Mouse (Mus musculus): ENCODE results near the gene Pgap3. TPM values are rescaled to one million over a fixed set of nuclear protein-coding genes. Genes with fewer than 3 reads are reported as not detected.

The Pgap3 gene
- polyA plus RNA-seq, 1 experiment = 17.7 TPM

DNA sequence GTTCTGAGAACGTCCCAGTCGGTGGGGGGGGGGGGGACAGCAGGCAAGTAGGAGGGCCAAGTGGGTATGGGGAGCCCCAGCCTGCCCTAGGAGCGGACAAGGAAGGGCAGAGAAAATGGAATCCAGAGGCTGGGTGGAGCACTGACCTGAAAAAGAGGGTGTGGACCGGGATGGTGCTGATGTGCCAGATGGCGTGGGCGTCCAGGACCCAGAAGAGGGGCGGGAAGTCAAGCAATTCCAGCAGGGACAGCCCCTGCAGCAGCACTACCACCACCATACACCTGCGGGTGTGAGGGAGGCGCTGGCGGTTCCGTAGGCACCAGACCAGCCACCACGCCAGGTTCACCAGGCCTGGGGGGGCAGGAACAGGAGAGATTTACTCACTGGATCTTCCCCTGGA is 10.1 kb downstream of the Pgap3 start:
- Histone ChIP-seq H3K27me3 (ENCODE audit: control insufficient read depth, insufficient read depth, low read length) (no peaks in the 10 kb centered on the region), H3K27ac (ENCODE audit: insufficient read depth, low read length) (no peak overlapping the region), H3K4me3 (ENCODE audit: extremely low read depth, insufficient read depth, insufficient read length) (no peak overlapping the region), H3K36me3 (ENCODE audit: control insufficient read depth, insufficient read depth, low read length) (no peaks in the 10 kb centered on the region), H3K4me1 (ENCODE audit: control insufficient read depth, insufficient read depth, insufficient read length) (no peaks in the 10 kb centered on the region)
- no peak for DNase-seq (ENCODE audit: low read depth in 1 of 2, low spot score in 2 of 2)
- no peak for TF ChIP-seq POLR2A (IDR thresholded peaks at IDR 0.05; ENCODE audit: low read depth, low read length)
- no peak for TF ChIP-seq CTCF (IDR thresholded peaks at IDR 0.05; ENCODE audit: extremely low read depth, insufficient read depth, insufficient read length, insufficient replicate concordance)
- 94% methylated on average over 12 of the region's 12 CpGs for WGBS

DNA sequence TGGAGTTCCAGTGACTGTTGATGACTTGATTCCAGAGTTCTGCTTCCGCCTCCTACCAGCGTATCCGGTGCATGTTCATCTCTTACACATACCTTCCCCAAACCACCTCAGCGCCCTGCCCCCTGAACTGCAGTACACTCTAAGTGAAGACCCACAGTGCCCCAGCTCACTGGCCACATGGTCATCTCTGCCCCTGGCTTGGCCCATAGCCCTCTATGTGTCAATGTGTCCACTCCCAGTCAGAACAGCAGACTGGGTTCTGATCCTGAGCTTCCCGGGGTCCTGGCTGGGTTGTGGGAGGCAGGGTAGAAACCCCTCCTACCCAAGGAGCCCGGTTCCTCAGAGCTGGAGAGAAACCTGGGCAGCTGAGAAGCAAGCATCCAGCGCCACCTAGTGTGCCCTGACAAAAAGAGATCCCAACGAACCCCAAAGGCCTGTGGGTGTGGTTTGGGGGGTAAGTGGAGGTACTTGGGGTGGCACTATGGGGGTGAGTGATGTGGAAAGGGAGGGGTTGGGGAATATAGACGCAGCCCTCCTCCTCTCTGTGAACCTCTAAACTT is 11.0 kb downstream of the Pgap3 start:
- Histone ChIP-seq H3K27ac (ENCODE audit: insufficient read depth, low read length) (no peak overlapping the region), H3K36me3 (ENCODE audit: control insufficient read depth, insufficient read depth, low read length) (no peaks in the 10 kb centered on the region), H3K4me1 (ENCODE audit: control insufficient read depth, insufficient read depth, insufficient read length) (no peaks in the 10 kb centered on the region), H3K27me3 (ENCODE audit: control insufficient read depth, insufficient read depth, low read length) (no peaks in the 10 kb centered on the region), H3K4me3 (ENCODE audit: extremely low read depth, insufficient read depth, insufficient read length) (no peak overlapping the region)
- TF ChIP-seq POLR2A (IDR thresholded peaks at IDR 0.05; ENCODE audit: low read depth, low read length) (no peak), CTCF (IDR thresholded peaks at IDR 0.05; ENCODE audit: extremely low read depth, insufficient read depth, insufficient read length, insufficient replicate concordance) (peak; percentile 47; the same call in 1 of the 2 replicates)
- WGBS = 18% methylated on average over 9 of the region's 9 CpGs
- DNase-seq (ENCODE audit: low read depth in 1 of 2, low spot score in 2 of 2) = peak in 1 of 2 experiments; percentile 40

DNA sequence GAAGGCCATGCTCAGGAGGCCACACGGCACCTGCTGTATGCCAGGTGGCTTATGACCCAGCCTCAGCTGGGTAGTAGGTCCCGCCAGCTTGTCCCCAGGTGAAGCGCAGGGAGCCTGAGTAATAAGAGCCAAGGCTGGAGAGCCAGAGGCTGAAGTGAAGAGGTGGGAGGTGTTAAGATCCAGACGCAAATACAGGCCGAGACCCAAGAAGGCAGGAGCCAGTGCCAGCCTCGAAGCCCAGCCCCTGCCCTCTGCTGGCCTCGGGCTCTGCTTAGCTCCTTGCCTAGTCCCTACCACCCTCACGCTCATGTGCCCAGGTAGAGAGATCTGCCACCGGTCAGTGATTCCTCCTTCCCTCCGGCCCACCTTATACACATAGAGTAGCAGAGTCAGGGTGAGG is 12.0 kb downstream of the Pgap3 start:
- Histone ChIP-seq H3K27ac (ENCODE audit: insufficient read depth, low read length) (no peak overlapping the region), H3K36me3 (ENCODE audit: control insufficient read depth, insufficient read depth, low read length) (no peaks in the 10 kb centered on the region), H3K4me1 (ENCODE audit: control insufficient read depth, insufficient read depth, insufficient read length) (no peaks in the 10 kb centered on the region), H3K27me3 (ENCODE audit: control insufficient read depth, insufficient read depth, low read length) (no peaks in the 10 kb centered on the region), H3K4me3 (ENCODE audit: extremely low read depth, insufficient read depth, insufficient read length) (no peak overlapping the region)
- DNase-seq (ENCODE audit: low read depth in 1 of 2, low spot score in 2 of 2) = no peak
- WGBS = 83% methylated on average over 10 of the region's 10 CpGs
- TF ChIP-seq CTCF (IDR thresholded peaks at IDR 0.05; ENCODE audit: extremely low read depth, insufficient read depth, insufficient read length, insufficient replicate concordance) = no peak
- no peak for TF ChIP-seq POLR2A (IDR thresholded peaks at IDR 0.05; ENCODE audit: low read depth, low read length)

DNA sequence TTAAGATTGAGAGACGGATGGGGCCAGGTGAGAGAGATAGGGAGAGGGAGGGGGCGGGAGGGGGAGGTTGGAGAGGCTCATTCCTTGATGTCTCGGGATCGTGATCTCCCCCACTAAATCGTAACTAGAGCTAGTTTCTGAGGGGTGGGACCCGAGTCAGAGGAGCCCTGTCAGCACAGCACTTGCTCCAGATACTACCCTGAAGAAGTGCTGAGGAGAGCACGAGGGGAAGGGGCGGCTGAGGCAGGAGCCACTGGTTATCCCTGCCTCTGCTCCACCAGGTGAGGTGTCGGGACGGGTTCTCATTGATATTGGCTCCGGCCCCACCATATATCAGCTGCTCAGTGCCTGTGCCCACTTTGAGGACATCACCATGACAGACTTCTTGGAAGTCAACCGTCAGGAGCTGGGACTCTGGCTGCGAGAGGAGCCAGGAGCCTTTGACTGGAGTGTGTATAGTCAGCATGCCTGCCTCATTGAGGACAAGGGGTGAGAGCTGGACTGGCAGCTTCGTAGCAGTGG is 13.2 kb downstream of the Pgap3 start:
- Histone ChIP-seq H3K27me3 (ENCODE audit: control insufficient read depth, insufficient read depth, low read length) (no peaks in the 10 kb centered on the region), H3K27ac (ENCODE audit: insufficient read depth, low read length) (no peak overlapping the region), H3K4me3 (ENCODE audit: extremely low read depth, insufficient read depth, insufficient read length) (no peak overlapping the region), H3K36me3 (ENCODE audit: control insufficient read depth, insufficient read depth, low read length) (no peaks in the 10 kb centered on the region), H3K4me1 (ENCODE audit: control insufficient read depth, insufficient read depth, insufficient read length) (no peaks in the 10 kb centered on the region)
- TF ChIP-seq POLR2A (IDR thresholded peaks at IDR 0.05; ENCODE audit: low read depth, low read length) (no peak), CTCF (IDR thresholded peaks at IDR 0.05; ENCODE audit: extremely low read depth, insufficient read depth, insufficient read length, insufficient replicate concordance) (no peak)
- no peak for DNase-seq (ENCODE audit: low read depth in 1 of 2, low spot score in 2 of 2)
- WGBS = 75% methylated on average over 14 of the region's 14 CpGs

DNA sequence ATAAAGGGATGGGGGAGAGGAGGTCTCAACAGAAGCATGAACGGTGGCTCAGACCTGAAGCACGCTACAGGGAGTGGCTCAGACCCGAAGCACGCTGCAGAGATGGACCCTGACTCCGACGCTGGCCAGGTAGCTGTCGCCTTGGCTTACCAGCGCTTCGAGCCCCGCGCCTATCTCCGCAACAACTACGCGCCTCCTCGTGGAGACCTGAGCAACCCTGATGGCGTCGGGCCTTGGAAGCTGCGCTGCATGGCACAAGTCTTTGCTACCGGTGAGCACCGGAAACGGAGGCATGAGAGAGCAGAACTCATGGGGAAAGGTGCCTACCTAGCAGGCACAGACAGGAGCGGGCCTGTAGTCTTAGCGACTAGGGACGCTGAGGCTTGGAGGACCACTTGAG is 13.7 kb downstream of the Pgap3 start:
- Histone ChIP-seq H3K4me3 (ENCODE audit: extremely low read depth, insufficient read depth, insufficient read length) (no peak overlapping the region), H3K27me3 (ENCODE audit: control insufficient read depth, insufficient read depth, low read length) (no peaks in the 10 kb centered on the region), H3K36me3 (ENCODE audit: control insufficient read depth, insufficient read depth, low read length) (no peaks in the 10 kb centered on the region), H3K27ac (ENCODE audit: insufficient read depth, low read length) (no peak overlapping the region), H3K4me1 (ENCODE audit: control insufficient read depth, insufficient read depth, insufficient read length) (no peaks in the 10 kb centered on the region)
- DNase-seq (ENCODE audit: low read depth in 1 of 2, low spot score in 2 of 2) = no peak
- TF ChIP-seq POLR2A (IDR thresholded peaks at IDR 0.05; ENCODE audit: low read depth, low read length) = no peak
- no peak for TF ChIP-seq CTCF (IDR thresholded peaks at IDR 0.05; ENCODE audit: extremely low read depth, insufficient read depth, insufficient read length, insufficient replicate concordance)
- WGBS = 23% methylated on average over 24 of the region's 24 CpGs

DNA sequence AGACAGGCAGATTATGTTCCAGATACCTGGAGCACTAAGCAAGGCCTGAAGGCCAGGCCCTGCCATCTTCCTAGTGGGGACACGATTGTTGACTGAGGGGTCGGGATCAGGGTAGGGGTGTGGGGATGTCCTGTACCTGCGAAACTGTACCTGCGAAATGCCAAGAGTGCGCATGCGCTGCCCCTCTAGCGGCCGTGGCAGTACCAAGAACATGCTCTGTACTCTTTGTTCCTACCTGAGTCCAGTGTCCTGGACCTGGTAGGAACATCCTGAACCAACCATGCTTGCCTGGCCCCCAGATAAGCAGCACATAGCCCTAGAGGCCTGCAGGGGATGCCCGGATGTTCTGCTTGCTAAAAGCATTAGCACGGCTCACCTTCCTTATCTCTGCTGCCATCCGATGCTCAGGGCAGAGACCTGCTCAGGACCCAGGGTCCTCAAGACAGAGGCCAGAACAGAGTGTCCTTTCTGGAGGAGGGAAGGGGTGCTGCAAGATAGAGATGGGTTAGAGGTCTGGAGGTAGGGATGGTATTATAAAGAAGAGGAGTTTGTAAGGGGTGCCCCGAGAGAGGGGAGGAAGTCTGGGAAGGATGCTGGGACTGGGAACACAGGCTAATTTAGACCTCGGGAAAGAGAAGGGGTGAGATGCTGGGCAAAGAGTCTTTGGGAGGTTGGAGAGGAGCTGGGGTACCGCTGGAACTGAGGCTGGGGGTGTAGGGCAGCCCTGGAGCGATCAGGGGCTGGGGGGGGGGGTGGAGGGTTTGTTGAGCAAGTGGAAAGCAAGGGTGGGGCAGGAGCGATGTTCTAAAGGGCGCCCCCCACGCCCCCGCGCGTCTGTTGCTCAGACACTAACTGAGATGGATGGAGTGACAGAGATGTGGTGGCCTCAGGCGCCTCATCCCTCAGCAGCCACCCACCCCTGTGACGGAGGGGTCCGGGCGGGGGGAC is 14.4 kb downstream of the Pgap3 start, which contains the start of gene Pnmt:
Gene Pnmt (plus strand): TSS at position 813 of the 948 bp plus-strand sequence.
- no peaks in the 10 kb centered on the region for H3K27me3 ChIP-seq (ENCODE audit: control insufficient read depth, insufficient read depth, low read length)
- TF ChIP-seq POLR2A (IDR thresholded peaks at IDR 0.05; ENCODE audit: low read depth, low read length) (no peak), CTCF (IDR thresholded peaks at IDR 0.05; ENCODE audit: extremely low read depth, insufficient read depth, insufficient read length, insufficient replicate concordance) (no peak)

More for the DNA sequence above, 14.4 kb downstream of the Pgap3 start, which contains the start of gene Pnmt:
- no peak within 1 kb of the TSS for H3K27ac ChIP-seq (ENCODE audit: insufficient read depth, low read length)
- DNase-seq (ENCODE audit: low read depth in 1 of 2, low spot score in 2 of 2) = no peak
- H3K4me3 ChIP-seq (ENCODE audit: extremely low read depth, insufficient read depth, insufficient read length) = no peak within 1 kb of the TSS
- no peaks in the 10 kb centered on the region for H3K36me3 ChIP-seq (ENCODE audit: control insufficient read depth, insufficient read depth, low read length)
- no peaks in the 10 kb centered on the region for H3K4me1 ChIP-seq (ENCODE audit: control insufficient read depth, insufficient read depth, insufficient read length)
- WGBS = 66% methylated on average over 25 of the region's 25 CpGs
